Mouse (Mus musculus) liver (tissue): ENCODE measurements around the gene Prpf3.
"Not testable (repeated sequence)": the region's sequence is repeated elsewhere in the genome, so short reads cannot be mapped to it uniquely, and the experiment has no call there.

Source experiments
- DNase-seq: peaks from one replicate; pipeline ENCODE4 v3.0.0-alpha.2; 2020; ENCODE audit warnings: mixed read lengths

Gene Prpf3

DNA sequence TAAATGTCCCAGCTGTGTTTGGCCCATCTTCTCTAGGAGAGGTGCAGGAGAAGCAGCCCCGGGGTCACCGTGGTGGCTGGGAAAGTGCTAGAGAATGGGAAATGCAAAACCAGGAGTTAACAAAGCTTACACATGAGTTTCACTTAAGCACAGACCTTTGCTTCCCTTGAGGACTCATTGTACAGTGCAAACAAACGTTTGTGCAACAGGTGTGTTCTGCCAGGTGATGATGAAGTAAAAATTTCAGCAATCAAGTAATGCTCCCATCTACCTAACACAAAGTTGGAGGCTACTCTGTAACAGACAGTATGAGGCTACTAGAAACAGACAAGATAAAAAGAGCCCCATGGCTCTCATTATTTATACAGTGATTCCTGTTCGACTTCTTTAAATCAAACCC lies 23.4 kb upstream of the Prpf3 start:
- no peak for DNase-seq

DNA sequence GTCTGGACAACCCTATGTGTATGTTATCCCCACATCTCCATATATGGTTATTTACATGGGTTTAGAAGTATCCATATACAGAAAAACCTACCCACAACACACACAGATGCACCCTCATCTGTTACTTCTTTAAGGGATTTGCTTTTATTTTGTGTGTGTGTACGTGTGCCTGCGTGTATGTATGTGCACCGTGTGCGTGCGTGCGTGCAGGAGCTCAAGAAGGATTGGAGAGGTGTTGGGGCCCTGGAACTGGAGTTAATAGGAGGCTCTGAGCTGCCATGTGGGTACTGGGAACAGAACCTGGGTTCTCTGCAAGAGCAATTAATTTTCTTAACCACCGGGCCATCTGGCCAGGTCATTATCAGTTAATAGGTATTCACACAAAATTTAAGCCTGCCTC lies 16.4 kb upstream of the Prpf3 start:
- no peak for DNase-seq

DNA sequence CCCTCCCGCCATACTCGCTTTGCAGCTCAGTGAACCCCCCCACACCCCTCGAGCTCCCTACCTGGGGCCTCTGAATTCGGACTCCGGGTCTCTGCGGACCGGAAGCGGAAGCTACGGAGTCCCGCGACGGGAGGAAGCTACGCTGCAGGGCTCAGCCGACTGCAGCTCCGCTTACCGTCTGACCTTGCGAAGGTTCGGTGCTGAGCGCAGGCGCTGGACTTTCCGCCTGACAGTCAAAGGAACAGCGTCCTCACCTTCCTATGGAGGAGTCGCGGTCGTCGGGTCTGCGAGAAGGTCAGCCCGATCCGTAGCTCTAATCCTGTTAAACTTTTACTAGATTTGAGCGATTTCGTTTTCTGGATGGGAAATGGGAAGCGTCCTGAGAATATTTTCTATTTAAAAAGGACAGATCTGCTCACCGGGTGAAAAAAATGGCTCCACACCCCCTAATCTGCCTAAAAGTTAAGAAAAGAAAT lies 15.7 kb upstream of the Prpf3 start, which contains the start of gene Mrps21:
Gene Mrps21 (minus strand): TSS at position 128 of the 476 bp plus-strand sequence.
- peak; percentile 91 for DNase-seq

DNA sequence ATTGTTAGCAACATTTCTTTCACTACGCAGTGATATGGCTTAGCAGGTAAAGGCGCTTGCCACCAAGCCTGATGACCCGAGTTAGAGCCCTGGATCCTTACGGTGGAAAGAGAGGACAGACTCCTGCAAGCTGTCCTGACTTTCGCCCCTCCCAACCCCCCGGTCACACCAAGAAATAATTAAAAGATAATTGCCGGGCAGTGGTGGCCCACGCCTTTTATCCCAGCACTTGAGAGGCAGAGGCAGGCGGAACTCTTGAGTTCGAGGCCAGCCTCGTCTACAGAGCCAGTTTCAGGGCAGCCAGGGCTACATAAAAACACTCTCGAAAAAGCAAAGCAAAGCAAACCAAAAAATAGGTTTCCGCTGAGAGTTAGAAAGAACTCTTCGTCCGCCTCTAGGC lies 15.3 kb upstream of the Prpf3 start:
- no peak for DNase-seq

DNA sequence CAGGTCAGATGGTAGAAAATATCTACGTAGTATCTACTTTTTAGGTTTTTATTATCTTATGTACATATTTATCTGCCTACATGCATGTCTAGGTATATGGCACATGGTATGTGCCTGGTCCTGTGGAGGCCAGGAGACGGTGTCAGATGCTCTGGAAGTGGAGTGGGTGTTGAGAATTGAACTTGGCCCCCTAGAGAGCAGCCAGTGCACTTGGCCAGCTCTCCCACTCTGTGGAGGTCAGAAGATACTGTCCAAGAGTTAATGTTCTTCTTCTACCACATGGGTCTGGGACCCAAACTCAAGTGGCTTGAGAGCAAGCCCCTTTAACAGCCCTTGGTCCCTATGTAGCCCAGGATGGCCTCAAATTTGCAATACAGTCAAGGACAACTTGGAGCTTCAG lies 11.7 kb upstream of the Prpf3 start:
- DNase-seq, result no peak

DNA sequence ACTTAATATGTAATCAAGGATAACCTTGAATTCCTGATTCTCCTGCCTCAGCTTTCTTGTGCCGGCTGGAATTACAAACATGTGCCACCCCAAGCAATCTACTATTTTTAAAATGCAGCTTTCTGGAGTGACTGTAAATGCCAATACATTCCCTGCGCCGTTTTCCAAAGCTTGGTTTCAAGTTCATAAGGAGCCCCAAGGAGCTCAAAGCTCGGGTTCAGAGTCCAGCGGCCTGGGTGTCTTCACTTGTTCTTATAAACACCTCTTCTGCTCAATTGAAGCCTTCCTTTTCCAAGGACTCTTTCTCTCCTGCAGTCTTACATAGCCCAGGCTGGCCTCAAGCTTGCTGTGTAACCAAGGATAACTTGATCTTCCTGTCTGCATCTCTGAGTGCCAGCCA lies 10.4 kb upstream of the Prpf3 start:
- DNase-seq, result no peak

DNA sequence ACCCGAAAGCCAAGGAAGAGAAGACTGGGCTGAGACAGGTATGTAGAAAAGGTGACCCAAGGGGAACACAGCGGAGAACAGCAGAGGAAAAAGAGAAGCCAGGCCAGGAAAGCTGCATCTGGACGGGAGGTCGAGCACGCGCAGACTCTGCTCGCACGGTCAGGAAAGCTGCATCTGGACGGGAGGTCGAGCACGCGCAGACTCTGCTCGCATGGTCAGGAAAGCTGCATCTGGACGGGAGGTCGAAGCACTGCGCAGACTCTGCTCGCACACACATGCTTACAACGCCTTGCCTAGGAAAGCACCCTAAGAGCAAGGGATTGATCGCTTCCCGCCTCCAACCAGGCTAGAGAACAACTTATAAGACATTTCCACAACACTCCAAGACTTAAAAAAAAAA lies 9.9 kb upstream of the Prpf3 start:
- no peak for DNase-seq

DNA sequence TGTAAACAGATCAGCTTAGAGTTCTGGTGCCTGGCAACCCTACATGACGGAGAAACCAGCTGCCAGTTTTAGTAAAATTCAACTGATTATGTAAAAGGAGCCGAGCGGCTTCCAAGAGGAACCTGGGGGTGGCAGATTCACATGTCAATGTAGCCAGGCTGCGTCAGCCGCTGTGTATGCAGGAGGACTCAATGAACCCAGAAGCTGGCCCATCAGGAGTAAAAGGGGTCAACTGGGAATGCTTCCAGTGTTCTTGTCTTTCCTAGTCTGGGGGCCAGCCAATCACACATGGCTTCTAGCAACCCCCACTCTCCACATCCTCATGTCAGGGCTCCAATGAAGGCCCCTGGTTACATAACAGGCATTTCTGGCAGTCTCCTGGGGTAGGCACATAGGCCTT lies 9.4 kb upstream of the Prpf3 start:
- DNase-seq, result no peak

DNA sequence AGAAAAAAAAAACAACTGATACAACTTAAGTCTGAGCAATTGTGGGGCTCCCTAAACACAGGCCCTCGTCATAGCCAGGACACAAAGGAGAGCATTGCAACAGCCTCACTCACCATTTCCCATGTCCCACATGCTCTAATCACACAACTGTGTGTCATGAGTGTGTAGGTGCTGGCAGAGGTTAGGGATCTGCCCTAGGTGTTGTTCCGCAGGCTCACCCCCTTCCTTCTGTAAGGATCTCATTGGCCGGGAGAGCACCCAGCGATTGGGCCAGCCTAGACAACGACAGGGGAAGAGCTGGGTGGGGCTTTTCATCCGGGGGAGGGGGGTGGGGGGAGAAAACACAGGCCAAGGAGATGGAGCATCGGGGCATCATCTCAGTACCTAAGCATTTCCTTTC lies 7.9 kb upstream of the Prpf3 start:
- DNase-seq, result no peak

DNA sequence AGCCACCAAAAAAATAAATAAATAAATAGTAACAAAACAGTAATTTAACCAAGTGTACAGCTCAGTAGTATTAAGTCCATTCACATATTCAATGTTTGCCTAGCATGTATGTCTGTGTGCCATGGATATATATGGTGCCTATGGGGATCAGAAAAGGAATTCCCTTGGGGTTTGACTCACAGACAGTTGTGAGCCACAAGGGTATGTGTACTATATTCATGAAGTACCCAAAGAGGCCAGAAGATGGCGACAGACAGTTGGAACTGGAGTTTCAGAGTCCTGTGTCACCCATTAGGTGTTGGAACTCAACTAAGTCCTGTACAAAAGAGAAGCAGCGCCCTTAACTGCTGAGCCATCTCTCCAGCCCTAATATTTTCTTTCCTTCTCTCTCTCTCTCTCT lies 6.1 kb upstream of the Prpf3 start:
- DNase-seq, result peak; percentile 63

DNA sequence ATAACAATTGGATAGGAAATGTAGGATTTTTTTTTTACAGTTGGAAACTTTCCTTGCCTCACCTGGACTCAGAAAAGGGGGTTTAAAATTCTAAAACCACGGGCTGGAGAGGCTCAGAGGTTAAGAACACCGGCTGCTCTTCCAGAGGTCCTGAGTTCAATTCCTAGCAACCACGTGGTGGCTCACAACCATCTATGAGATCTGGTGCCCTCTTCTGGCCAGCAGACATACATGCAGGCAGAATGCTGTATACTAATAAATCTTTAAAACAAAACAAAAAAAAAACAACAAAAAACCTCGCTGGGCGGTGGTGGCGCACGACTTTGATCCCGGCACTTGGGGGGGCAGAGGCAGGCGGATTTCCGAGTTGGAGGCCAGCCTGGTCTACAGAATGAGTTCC lies 5.5 kb upstream of the Prpf3 start:
- peak; percentile 38 for DNase-seq

DNA sequence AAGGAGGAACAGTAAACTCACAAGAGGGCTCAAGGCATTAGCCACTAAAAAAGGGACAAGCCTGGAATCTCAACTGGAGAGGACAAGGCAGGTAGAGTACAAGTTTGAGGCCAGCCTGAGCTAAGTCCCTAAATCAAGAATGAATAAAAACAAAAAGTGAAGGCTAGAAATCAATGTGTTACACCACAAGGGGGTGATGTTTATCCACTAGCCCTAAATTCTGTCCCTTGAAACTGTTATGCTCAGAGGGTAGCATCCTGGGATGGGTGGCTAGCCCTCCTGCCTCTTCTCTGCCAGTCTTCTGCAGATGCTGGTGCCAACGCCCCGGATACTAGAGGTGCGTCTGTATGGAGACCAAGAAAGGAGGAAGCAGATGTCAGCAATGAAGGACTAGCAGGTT lies 4.6 kb upstream of the Prpf3 start:
- no peak for DNase-seq

DNA sequence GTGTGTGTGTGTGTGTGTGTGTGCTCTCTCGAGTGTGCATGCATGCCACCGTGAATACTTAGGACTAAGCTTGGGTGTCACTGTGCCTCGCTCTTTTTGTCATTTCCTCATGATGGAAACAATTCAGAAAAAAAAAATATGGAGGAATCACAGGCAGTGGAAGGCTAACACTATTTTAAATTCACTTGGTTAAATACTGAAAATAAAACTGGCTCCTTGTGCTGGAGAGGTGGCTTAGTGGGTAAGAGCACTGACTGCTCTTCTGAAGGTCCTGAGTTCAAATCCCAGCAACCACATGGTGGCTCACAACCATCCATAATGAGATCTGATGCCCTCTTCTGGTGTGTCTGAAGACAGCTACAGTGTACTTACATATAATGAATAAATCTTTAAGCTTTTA lies 2.6 kb upstream of the Prpf3 start:
- DNase-seq, result not testable (repeated sequence)

DNA sequence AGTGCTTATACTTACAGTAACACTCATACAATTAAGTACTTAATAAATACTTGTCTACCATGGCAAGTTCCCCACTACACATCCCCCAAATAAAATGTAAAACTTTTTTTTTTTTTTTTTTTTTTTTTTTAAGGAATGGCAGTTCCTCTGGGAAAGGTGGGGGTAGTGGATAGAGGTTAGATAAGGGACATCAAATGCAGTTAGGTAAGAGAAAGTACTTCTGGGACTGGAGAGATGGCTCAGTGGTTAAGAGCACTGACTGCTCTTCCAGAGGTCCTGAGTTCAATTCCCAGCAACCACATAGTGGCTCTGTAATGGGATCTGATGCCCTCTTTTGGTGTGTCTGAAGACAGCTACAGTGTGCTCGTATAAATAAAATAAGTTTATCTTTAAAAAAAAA lies 1.4 kb upstream of the Prpf3 start:
- DNase-seq, result not testable (repeated sequence)

DNA sequence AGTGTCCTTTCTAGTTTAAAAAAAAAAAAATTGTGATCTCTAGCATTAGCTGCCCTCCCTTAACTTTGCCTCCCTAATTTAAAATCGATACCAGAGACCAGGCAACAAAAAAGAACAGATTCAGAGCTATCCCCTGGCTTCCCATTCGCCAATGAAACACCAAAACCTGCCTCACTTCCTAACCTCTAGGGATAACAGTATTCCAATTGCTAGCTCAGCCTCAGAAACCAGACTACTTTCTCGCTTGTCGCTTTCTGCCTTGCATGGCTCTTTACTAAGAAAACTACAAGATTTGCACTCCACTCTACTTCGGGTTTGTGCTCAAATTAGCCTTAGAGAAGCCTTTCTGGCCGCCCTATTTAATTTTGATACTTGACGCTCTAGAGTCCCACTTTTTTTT lies 430 bp upstream of the Prpf3 start:
- no peak for DNase-seq

DNA sequence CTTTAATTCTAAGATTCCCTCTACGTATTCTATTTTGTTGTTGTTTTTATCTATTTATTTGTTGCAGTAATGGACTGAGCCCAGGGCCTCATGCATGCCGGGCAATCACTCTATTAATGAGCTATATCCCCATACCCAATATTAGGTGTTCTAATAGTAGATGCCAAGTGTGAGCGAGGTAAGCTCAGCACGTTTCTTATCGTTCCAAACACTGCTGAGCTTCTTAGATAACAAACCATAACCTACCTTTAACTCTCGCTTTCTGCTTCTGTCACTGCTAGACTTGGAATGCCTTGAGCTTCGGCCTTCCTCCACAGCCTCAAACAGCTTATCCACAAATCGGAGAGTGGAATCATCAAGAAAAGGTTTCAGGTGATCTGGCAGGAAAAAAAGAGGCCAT lies 4.4 kb downstream of the Prpf3 start:
- DNase-seq, result no peak

DNA sequence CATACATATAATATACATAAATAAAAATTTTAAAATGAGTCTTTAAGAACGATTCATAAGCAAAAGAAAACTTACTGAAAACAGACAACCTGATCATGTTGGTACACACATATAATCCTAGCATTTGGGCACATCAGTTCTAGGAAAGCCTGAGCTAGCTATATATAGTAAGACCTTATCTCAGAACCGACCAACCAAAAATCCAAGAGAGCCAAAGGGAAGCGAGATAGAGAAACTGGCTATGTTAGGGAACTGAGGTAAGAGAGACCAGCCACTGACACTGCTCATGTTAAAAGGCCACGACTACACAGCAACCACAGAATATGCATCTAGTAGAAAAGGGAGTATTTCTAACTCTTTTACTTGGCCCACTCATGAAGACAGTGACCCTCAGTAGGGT lies 5.1 kb downstream of the Prpf3 start:
- DNase-seq, result no peak

DNA sequence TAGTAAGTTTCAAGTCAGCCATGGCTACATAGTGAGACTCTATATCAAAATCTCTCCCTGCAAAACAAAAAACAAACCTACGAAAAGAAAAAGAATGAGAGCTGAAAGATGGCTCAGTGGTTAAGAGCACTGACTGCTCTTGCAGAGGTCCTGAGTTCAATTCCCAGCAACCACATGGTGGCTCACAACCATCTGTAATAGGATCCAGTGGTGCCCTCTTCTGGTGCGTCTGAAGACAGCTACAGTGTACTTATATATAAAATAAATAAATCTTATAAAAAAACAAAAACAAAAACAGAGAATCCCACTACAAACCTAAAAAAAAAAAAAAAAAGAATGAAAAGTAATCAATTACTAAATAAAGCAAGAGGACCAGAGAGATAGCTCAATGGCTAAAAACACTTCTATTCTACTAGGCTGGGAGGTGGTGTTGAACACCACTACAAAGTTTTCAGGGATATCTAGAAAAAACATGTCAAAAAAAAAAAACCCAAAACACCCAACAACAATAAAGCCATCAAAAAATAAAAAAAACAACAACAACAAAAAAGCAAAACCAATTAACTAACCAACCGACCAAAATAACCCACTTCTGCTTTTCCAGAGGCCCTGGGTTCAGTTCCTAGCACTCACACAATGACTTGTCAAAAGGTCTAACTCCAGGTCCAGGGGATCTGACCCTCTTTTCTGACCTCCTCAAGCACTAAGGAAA lies 13.0 kb downstream of the Prpf3 start:
- no peak for DNase-seq

DNA sequence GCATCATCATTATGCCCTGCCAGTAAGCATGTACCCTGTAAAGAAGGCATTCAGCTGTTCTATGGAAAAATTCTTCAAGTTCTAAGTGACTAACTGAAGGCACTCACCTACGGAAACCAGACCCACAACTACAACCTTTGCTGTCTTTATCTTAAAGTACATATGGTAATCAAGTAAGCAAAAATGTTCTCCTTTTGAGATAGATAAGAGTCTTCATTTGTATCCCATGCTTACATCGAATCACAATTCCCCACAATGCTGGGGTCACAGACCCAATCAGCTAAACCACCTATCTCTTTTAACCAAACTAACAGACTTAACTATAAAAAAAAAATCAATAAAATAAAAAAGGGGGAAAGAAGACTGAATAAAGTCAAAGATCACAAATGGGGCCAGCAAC lies 16.4 kb downstream of the Prpf3 start:
- DNase-seq, result no peak

DNA sequence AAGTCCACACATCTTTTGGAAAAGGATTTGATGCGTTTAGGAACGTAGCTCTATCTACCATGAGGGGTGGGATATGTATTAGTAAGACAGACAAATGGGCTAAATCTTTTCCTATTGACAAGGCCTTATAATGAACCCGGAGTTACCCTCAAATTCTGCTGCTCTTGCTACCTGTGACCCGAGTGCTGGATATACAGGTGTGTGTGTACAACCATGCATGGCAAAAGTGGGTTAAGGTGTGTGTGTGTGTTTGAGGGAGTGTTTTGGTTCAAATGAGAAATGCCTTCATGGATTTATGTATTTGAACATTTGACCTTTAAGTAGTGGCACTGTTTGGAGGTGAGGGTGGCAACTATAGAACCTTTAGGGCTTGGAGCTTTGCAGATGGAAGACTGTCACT lies 26.6 kb downstream of the Prpf3 start:
- no peak for DNase-seq

DNA sequence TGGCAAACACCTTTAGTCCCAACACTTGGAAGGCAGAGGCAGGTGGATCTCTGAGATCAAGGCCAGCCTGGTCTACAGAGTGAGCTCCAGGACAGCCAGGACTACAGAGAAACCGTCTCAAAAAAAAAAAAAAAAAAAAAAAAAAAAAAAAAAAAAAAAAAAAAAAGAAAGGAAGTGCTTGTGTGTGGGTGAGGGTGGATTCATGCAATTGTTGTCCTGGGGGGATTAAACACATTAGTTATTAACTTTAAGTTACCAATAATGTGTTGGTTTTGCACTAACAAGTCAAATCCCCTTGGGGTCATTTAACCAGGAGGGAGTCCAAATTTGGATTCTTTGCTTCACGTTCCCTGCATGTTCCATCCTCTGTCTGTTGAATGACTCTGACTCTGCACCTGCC lies 29.4 kb downstream of the Prpf3 start:
- no peak for DNase-seq

DNA sequence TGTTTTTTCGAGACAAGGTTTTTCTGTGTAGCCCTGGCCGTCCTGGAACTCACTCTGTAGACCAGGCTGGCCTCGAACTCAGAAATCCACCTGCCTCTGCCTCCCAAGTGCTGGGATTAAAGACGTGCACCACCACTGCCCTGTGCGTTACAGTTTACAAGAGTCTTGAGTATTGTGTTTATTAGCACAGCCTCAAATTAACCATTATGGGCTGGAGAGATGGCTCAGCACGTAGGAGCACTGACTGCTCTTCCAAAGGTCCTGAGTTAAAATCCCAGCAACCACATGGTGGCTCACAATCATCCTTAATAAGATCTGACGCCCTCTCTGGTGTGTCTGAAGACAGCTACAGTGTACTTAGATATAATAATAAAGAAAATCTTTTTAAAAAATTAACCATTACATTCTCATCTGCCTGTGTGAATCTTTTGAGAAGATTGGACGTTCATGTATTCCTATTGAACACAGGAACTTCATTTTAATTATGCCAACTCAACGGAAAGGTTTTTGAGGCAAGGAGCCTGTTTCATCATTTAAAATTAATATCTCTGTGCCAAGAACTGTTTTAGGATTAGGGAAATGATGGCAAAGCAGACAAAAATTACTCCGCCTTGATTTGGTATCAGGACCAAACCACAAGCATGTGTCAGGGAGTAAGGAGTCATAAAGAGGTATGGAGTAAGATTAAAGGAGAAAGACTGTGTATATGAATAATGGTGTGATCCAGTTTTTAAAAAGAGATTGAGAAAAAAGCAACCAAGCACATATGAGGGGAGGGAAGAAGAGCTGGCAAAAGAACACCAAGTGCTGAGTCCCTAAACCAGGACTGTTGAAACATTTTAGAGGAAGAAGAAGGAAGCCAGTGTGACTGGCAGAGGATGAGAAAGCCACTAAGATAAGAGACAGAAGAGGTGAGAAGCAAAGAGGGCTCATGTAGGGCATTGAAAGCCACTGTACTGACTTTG lies 35.4 kb downstream of the Prpf3 start:
- no peak for DNase-seq

DNA sequence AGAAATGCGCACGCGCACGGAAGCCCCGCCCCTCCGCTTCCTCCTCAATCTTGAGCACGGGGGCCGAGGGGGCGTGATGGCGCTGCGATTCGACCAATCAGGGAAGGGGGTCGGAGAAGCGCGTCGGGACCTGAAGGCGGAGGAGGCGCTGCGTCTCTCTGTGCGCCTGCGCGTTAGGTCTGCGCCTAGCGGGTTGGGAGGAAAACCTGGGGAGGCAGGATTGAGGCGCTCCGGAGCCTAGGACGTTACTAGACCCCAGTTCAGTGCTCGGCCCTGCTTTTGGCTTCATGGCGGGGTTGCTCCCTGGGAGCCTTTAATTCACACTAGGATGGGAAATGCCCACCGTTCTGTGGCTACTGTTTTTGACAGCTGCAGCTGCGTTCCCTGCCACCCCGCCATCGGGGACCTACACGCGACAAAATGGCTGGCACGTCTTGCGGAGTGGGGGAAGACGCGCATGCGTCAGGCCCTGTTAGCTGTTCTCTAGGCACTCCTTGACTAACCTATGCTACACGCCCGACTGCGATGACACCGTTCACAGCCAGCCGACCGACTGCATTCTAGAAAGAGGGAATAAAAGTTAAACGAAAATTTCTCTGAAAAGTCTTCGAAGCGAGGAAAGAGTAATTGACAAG lies 36.2 kb downstream of the Prpf3 start:
- DNase-seq, result peak; percentile 100
